Mouse (Mus musculus): ENCODE measurements at regions not wholly inside any gene's neighbourhood (a gene's known extent, or its start where the extent isn't known, plus 50 kb on each side); places are given as distances from the start of the nearest gene placed in this dataset.
A peak's percentile ranks its signal among the peaks of the same experiment; 100 is the strongest.

GRCm38 (mm10) chr12:112335641-112336040, 153.6 kb upstream of the A530016L24Rik start:
- Histone ChIP-seq H3K4me3 (replicated peaks) (no peak overlapping the region), H3K4me1 (peaks cover 76% of the 10 kb centered on the region), H3K4me2 (replicated peaks) (no peak overlapping the region), H3K36me3 (no peaks in the 10 kb centered on the region), H3K9me3 (replicated peaks) (no peaks in the 10 kb centered on the region), H3K9ac (no peak overlapping the region), H3K27ac (replicated peaks) (no peak overlapping the region), H3K27me3 (peaks cover 5% of the 10 kb centered on the region; the same call in 1 of the 2 replicates)
- 50% methylated on average over 7 of the region's 7 CpGs for WGBS
- ATAC-seq (ENCODE audit: insufficient number of reproducible peaks, low FRiP score, low TSS enrichment, low read depth) = no peak

- Histone ChIP-seq H3K9ac (no peak overlapping the region), H3K4me2 (replicated peaks) (no peak overlapping the region), H3K4me3 (replicated peaks) (no peak overlapping the region), H3K36me3 (no peaks in the 10 kb centered on the region), H3K9me3 (replicated peaks) (no peaks in the 10 kb centered on the region), H3K27me3 (no peaks in the 10 kb centered on the region), H3K27ac (replicated peaks) (no peak overlapping the region), H3K4me1 (peaks cover 66% of the 10 kb centered on the region)
- WGBS = 73% methylated on average over 9 of the region's 9 CpGs
- ATAC-seq (ENCODE audit: insufficient number of reproducible peaks, low FRiP score, low TSS enrichment, low read depth) = no peak
These were observed 152.5 kb upstream of the A530016L24Rik start for GRCm38 (mm10) chr12:112336691-112337295.

GRCm38 (mm10) chr12:112337443-112337842, 151.8 kb upstream of the A530016L24Rik start:
- WGBS = 71% methylated on average over 11 of the region's 11 CpGs
- no peak overlapping the region for H3K9ac ChIP-seq
- H3K4me3 ChIP-seq (replicated peaks) = no peak overlapping the region
- no peaks in the 10 kb centered on the region for H3K36me3 ChIP-seq
- H3K9me3 ChIP-seq (replicated peaks) = no peaks in the 10 kb centered on the region
- no peak for ATAC-seq (ENCODE audit: insufficient number of reproducible peaks, low FRiP score, low TSS enrichment, low read depth)
- no peak overlapping the region for H3K4me2 ChIP-seq (replicated peaks)
- no peak overlapping the region for H3K27ac ChIP-seq (replicated peaks)
- no peaks in the 10 kb centered on the region for H3K27me3 ChIP-seq
- peaks cover 63% of the 10 kb centered on the region for H3K4me1 ChIP-seq

GRCm38 (mm10) chr12:112338976-112339375, 150.3 kb upstream of the A530016L24Rik start:
- Histone ChIP-seq H3K4me2 (replicated peaks) (no peak overlapping the region), H3K36me3 (no peaks in the 10 kb centered on the region), H3K4me3 (replicated peaks) (no peak overlapping the region), H3K27ac (replicated peaks) (no peak overlapping the region), H3K9ac (no peak overlapping the region), H3K9me3 (replicated peaks) (no peaks in the 10 kb centered on the region), H3K4me1 (peaks cover 48% of the 10 kb centered on the region), H3K27me3 (no peaks in the 10 kb centered on the region)
- WGBS = 70% methylated on average over 15 of the region's 15 CpGs
- ATAC-seq (ENCODE audit: insufficient number of reproducible peaks, low FRiP score, low TSS enrichment, low read depth) = no peak

- 48% methylated on average over 11 of the region's 11 CpGs for WGBS
These were observed 149.6 kb upstream of the A530016L24Rik start for GRCm38 (mm10) chr12:112339481-112340179.

GRCm38 (mm10) chr12:112340248-112340647, 149.0 kb upstream of the A530016L24Rik start:
- Histone ChIP-seq H3K4me3 (replicated peaks) (no peak overlapping the region), H3K9ac (no peak overlapping the region), H3K4me2 (replicated peaks) (no peak overlapping the region), H3K9me3 (replicated peaks) (no peaks in the 10 kb centered on the region), H3K27ac (replicated peaks) (peak overlapping the region; percentile 31), H3K4me1 (peaks cover 42% of the 10 kb centered on the region), H3K36me3 (no peaks in the 10 kb centered on the region), H3K27me3 (no peaks in the 10 kb centered on the region)
- no peak for ATAC-seq (ENCODE audit: insufficient number of reproducible peaks, low FRiP score, low TSS enrichment, low read depth)
- WGBS = 43% methylated on average over 5 of the region's 5 CpGs

More at GRCm38 (mm10) chr12:112339481-112340179, 149.6 kb upstream of the A530016L24Rik start:
- H3K36me3 ChIP-seq = no peaks in the 10 kb centered on the region
- H3K9ac ChIP-seq = no peak overlapping the region
- H3K4me1 ChIP-seq = peaks cover 45% of the 10 kb centered on the region
- H3K9me3 ChIP-seq (replicated peaks) = no peaks in the 10 kb centered on the region
- peak; percentile 27 for ATAC-seq (ENCODE audit: insufficient number of reproducible peaks, low FRiP score, low TSS enrichment, low read depth)
- H3K4me3 ChIP-seq (replicated peaks) = no peak overlapping the region
- no peak overlapping the region for H3K4me2 ChIP-seq (replicated peaks)
- no peaks in the 10 kb centered on the region for H3K27me3 ChIP-seq
- peak overlapping the region; percentile 31 for H3K27ac ChIP-seq (replicated peaks)

GRCm38 (mm10) chr12:112341726-112342469, 147.3 kb upstream of the A530016L24Rik start:
- Histone ChIP-seq H3K4me2 (replicated peaks) (no peak overlapping the region), H3K9ac (no peak overlapping the region), H3K4me1 (peaks cover 27% of the 10 kb centered on the region), H3K9me3 (replicated peaks) (no peaks in the 10 kb centered on the region), H3K27me3 (no peaks in the 10 kb centered on the region), H3K4me3 (replicated peaks) (no peak overlapping the region), H3K36me3 (no peaks in the 10 kb centered on the region), H3K27ac (replicated peaks) (no peak overlapping the region)
- WGBS = 72% methylated on average over 8 of the region's 8 CpGs
- no peak for ATAC-seq (ENCODE audit: insufficient number of reproducible peaks, low FRiP score, low TSS enrichment, low read depth)

GRCm38 (mm10) chr12:112343064-112343463, 146.2 kb upstream of the A530016L24Rik start:
- Histone ChIP-seq H3K9ac (no peak overlapping the region), H3K27me3 (no peaks in the 10 kb centered on the region), H3K4me2 (replicated peaks) (no peak overlapping the region), H3K9me3 (replicated peaks) (no peaks in the 10 kb centered on the region), H3K36me3 (no peaks in the 10 kb centered on the region), H3K27ac (replicated peaks) (no peak overlapping the region), H3K4me1 (peaks cover 24% of the 10 kb centered on the region), H3K4me3 (replicated peaks) (no peak overlapping the region)
- ATAC-seq (ENCODE audit: insufficient number of reproducible peaks, low FRiP score, low TSS enrichment, low read depth) = no peak
- WGBS = 86% methylated on average over 3 of the region's 3 CpGs

- Histone ChIP-seq H3K27ac (replicated peaks) (no peak overlapping the region), H3K4me3 (replicated peaks) (no peak overlapping the region), H3K4me1 (peaks cover 23% of the 10 kb centered on the region), H3K27me3 (no peaks in the 10 kb centered on the region), H3K9ac (no peak overlapping the region), H3K4me2 (replicated peaks) (no peak overlapping the region), H3K9me3 (replicated peaks) (no peaks in the 10 kb centered on the region), H3K36me3 (no peaks in the 10 kb centered on the region)
- ATAC-seq (ENCODE audit: insufficient number of reproducible peaks, low FRiP score, low TSS enrichment, low read depth) = no peak
- 50% methylated on average over 10 of the region's 10 CpGs for WGBS
These were observed 145.0 kb upstream of the A530016L24Rik start for GRCm38 (mm10) chr12:112344285-112344684.

- H3K27me3 ChIP-seq = no peaks in the 10 kb centered on the region
- H3K27ac ChIP-seq (replicated peaks) = no peak overlapping the region
- H3K4me2 ChIP-seq (replicated peaks) = no peak overlapping the region
- no peaks in the 10 kb centered on the region for H3K9me3 ChIP-seq (replicated peaks)
- peaks cover 23% of the 10 kb centered on the region for H3K4me1 ChIP-seq
- no peak for ATAC-seq (ENCODE audit: insufficient number of reproducible peaks, low FRiP score, low TSS enrichment, low read depth)
- 70% methylated on average over 5 of the region's 5 CpGs for WGBS
- H3K36me3 ChIP-seq = no peaks in the 10 kb centered on the region
- no peak overlapping the region for H3K4me3 ChIP-seq (replicated peaks)
- no peak overlapping the region for H3K9ac ChIP-seq
These were observed 143.5 kb upstream of the A530016L24Rik start for GRCm38 (mm10) chr12:112345797-112346196.

GRCm38 (mm10) chr12:112348116-112348515, 141.1 kb upstream of the A530016L24Rik start:
- Histone ChIP-seq H3K27ac (replicated peaks) (no peak overlapping the region), H3K4me1 (peaks cover 25% of the 10 kb centered on the region), H3K27me3 (no peaks in the 10 kb centered on the region), H3K9me3 (replicated peaks) (no peaks in the 10 kb centered on the region), H3K4me2 (replicated peaks) (no peak overlapping the region), H3K4me3 (replicated peaks) (no peak overlapping the region), H3K9ac (no peak overlapping the region), H3K36me3 (no peaks in the 10 kb centered on the region)
- no peak for ATAC-seq (ENCODE audit: insufficient number of reproducible peaks, low FRiP score, low TSS enrichment, low read depth)
- WGBS = 92% methylated on average over 9 of the region's 9 CpGs

Measured in embryonic facial prominence, embryonic 15.5 days (tissue).